ENCODE assay signal across 8 mouse cellular contexts in the genomic region with DNA sequence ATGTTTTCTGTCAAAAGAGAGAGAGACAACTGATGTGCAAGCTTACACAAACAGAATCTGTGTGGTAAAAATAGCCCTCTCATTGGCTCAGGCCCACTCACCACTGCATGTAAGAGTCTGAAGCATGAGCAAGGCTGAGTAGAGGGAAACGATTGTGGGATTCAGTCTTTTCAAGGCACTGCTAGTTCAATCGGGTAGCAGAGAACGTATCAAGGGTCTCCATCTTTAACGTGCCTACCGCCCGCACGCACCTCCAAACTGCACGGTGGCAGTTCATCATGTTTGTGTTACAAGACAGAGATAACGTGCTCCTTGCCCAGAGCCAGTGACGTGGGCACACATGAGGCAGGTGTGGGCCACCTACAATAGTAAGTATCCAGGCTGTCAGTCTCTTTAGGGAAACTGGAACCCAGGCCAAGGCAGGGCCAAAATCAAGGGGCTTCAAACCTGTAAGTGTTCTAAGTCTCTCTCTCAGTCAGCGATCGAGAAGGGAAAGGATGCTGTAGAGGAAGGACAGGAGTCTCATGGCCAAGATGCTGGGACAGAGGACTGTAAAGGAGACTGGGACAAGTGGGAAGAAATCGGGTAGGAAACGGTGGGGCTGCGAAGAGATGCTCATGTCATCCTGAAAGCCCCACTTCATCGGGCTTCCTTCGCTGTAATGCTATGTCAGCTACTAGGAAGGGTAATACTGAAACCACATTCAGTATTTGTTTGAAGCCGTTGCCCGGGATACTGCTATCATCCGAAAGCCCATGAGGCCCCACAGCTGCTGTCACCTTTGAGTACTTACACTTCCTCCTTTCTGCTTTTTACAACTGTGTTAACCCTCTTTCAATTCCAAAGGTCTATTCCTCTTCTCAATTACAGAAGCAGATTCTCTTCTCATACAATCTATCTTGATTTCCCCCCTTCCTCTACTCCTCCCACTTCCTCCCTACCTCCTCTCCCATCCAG. TPM values are rescaled to one million over a fixed set of nuclear protein-coding genes. Genes with fewer than 3 reads are reported as not detected.
DNase-seq lines count a peak whose midpoint lies in the region; ATAC-seq and TF ChIP-seq lines count a peak whose summit lies in the region.

No protein-coding gene starts in this region.

- DNase-seq in forebrain, embryonic 14.5 days (ENCODE audit: low spot score): peak; percentile 8
- DNase-seq in MEL (ENCODE audit: low read depth, low spot score): peak; percentile 91
- DNase-seq in heart, postnatal 25 days (ENCODE audit: low spot score): peak; percentile 15
- DNase-seq in Muller cell, postnatal 12 days (ENCODE audit: inconsistent ontology term): no peak
- DNase-seq in limb, embryonic 10.5 days (ENCODE audit: low spot score): no peak
- DNase-seq in adrenal gland, postnatal 25 days: no peak

- intact Hi-C loops in heart, postnatal 25 days (cut with DNase I): no loop called here

- peak; percentile 68 to 82 for TF ChIP-seq EP300 in MEL (IDR thresholded peaks at IDR 0.05; ENCODE audit: low read depth in 1 of 2, low read length in 2 of 2)

- no peak for ATAC-seq in forebrain, embryonic 14.5 days
- ATAC-seq in forebrain, embryonic 13.5 days: no peak
- ATAC-seq in midbrain, embryonic 13.5 days: 0 out of 2 replicates have a peak, but pooled peaks have one; percentile 27

- TF ChIP-seq RAD21 in MEL (IDR thresholded peaks at IDR 0.05; ENCODE audit: low read depth, low read length): no peak

- WGBS in forebrain, embryonic 14.5 days: 88% methylated on average over 20 of the region's 20 CpGs
- 89% methylated on average over 20 of the region's 20 CpGs for WGBS in forebrain, embryonic 13.5 days
- WGBS in midbrain, embryonic 13.5 days: 81% methylated on average over 20 of the region's 20 CpGs
- WGBS in limb, embryonic 10.5 days: 94% methylated on average over 20 of the region's 20 CpGs

- TF ChIP-seq POLR2A in MEL (IDR thresholded peaks at IDR 0.05; ENCODE audit: control insufficient read depth in 1 of 2, insufficient read depth in 1 of 2, low read depth in 1 of 2, low read length in 2 of 2, poor library complexity in 1 of 2): no peak

- H3K4me1 ChIP-seq in forebrain, embryonic 14.5 days (ENCODE audit: control insufficient read depth, insufficient read depth, low read length): no peaks in the 10 kb centered on the region
- H3K4me1 ChIP-seq in forebrain, embryonic 13.5 days: no peaks in the 10 kb centered on the region
- peaks cover 9 to 10% of the 10 kb centered on the region in 2 experiments for H3K4me1 ChIP-seq in MEL (ENCODE audit: control insufficient read depth in 1 of 2, insufficient read depth in 2 of 2, low read length in 2 of 2)
- no peaks in the 10 kb centered on the region for H3K4me1 ChIP-seq in midbrain, embryonic 13.5 days (replicated peaks)
- no peaks in the 10 kb centered on the region for H3K4me1 ChIP-seq in limb, embryonic 10.5 days

- H3K27ac ChIP-seq in forebrain, embryonic 14.5 days (ENCODE audit: low read depth, low read length): no peak overlapping the region
- H3K27ac ChIP-seq in forebrain, embryonic 13.5 days: no peak overlapping the region
- peak overlapping the region; percentile 88 for H3K27ac ChIP-seq in MEL (ENCODE audit: control insufficient read depth, low read depth, low read length)
- no peak overlapping the region for H3K27ac ChIP-seq in midbrain, embryonic 13.5 days
- no peak overlapping the region for H3K27ac ChIP-seq in limb, embryonic 10.5 days

- no peaks in the 10 kb centered on the region for H3K9me3 ChIP-seq in forebrain, embryonic 14.5 days (replicated peaks; ENCODE audit: control insufficient read depth, low read length)
- no peaks in the 10 kb centered on the region for H3K9me3 ChIP-seq in forebrain, embryonic 13.5 days (replicated peaks)
- no peaks in the 10 kb centered on the region for H3K9me3 ChIP-seq in MEL (replicated peaks; ENCODE audit: insufficient read depth, low read length)
- no peaks in the 10 kb centered on the region for H3K9me3 ChIP-seq in midbrain, embryonic 13.5 days
- no peaks in the 10 kb centered on the region for H3K9me3 ChIP-seq in limb, embryonic 10.5 days (replicated peaks)

- no peak overlapping the region for H3K4me2 ChIP-seq in forebrain, embryonic 14.5 days (ENCODE audit: low read length)
- no peak overlapping the region for H3K4me2 ChIP-seq in forebrain, embryonic 13.5 days
- H3K4me2 ChIP-seq in midbrain, embryonic 13.5 days (replicated peaks): no peak overlapping the region

- no peak overlapping the region for H3K4me3 ChIP-seq in forebrain, embryonic 14.5 days (ENCODE audit: low read depth, low read length)
- H3K4me3 ChIP-seq in forebrain, embryonic 13.5 days: no peak overlapping the region
- peak overlapping the region; percentile 36 to 42 for H3K4me3 ChIP-seq in MEL (ENCODE audit: control insufficient read depth in 1 of 2, insufficient read depth in 1 of 2, low read depth in 2 of 2, low read length in 2 of 2)
- H3K4me3 ChIP-seq in midbrain, embryonic 13.5 days (replicated peaks): no peak overlapping the region
- H3K4me3 ChIP-seq in limb, embryonic 10.5 days: no peak overlapping the region

- H3K36me3 ChIP-seq in forebrain, embryonic 14.5 days (ENCODE audit: control insufficient read depth, insufficient read depth, low read length): no peaks in the 10 kb centered on the region
- no peaks in the 10 kb centered on the region for H3K36me3 ChIP-seq in forebrain, embryonic 13.5 days (ENCODE audit: poor library complexity, severe bottlenecking)
- H3K36me3 ChIP-seq in MEL (ENCODE audit: control insufficient read depth in 1 of 2, insufficient read depth in 2 of 2, low read length in 2 of 2): peaks cover 0 to 13% of the 10 kb centered on the region in 2 experiments; a peak in 3 of 4 replicates
- H3K36me3 ChIP-seq in midbrain, embryonic 13.5 days: no peaks in the 10 kb centered on the region
- peaks cover 42% of the 10 kb centered on the region for H3K36me3 ChIP-seq in limb, embryonic 10.5 days

- H3K27me3 ChIP-seq in forebrain, embryonic 14.5 days (replicated peaks; ENCODE audit: control insufficient read depth, insufficient read depth, low read length): no peaks in the 10 kb centered on the region
- no peaks in the 10 kb centered on the region for H3K27me3 ChIP-seq in forebrain, embryonic 13.5 days
- no peaks in the 10 kb centered on the region for H3K27me3 ChIP-seq in MEL (ENCODE audit: control insufficient read depth in 1 of 2, insufficient read depth in 2 of 2, low read length in 2 of 2)
- H3K27me3 ChIP-seq in midbrain, embryonic 13.5 days: no peaks in the 10 kb centered on the region
- no peaks in the 10 kb centered on the region for H3K27me3 ChIP-seq in limb, embryonic 10.5 days (ENCODE audit: low read depth, poor library complexity, severe bottlenecking)

- no peak overlapping the region for H3K9ac ChIP-seq in forebrain, embryonic 14.5 days (ENCODE audit: low read length)
- no peak overlapping the region for H3K9ac ChIP-seq in forebrain, embryonic 13.5 days
- peak overlapping the region; percentile 39 for H3K9ac ChIP-seq in MEL (ENCODE audit: control insufficient read depth, low read depth, low read length, poor library complexity, severe bottlenecking)
- no peak overlapping the region for H3K9ac ChIP-seq in midbrain, embryonic 13.5 days (replicated peaks)

- no peaks in the 10 kb centered on the region for H3K79me2 ChIP-seq in MEL (ENCODE audit: control insufficient read depth, insufficient read depth, low read length, poor library complexity)

- no peak for TF ChIP-seq CTCF in MEL (IDR thresholded peaks at IDR 0.05 in 2 of 3, conservative IDR thresholded peaks at IDR 0.05 in 1 of 3; ENCODE audit: control insufficient read depth in 1 of 3, insufficient read depth in 1 of 3, low read depth in 2 of 3, low read length in 3 of 3, poor library complexity in 1 of 3, severe bottlenecking in 1 of 3)

TF ChIP-seq in MEL, 35 proteins besides CTCF, POLR2A, EP300 and RAD21 (continues in another document):
- TF ChIP-seq ZC3H11A (IDR thresholded peaks at IDR 0.05; ENCODE audit: low read depth, low read length) (no peak), HCFC1 (IDR thresholded peaks at IDR 0.05; ENCODE audit: low read depth, low read length) (peak; percentile 57), BHLHE40 (IDR thresholded peaks at IDR 0.05; ENCODE audit: borderline replicate concordance, low read depth, low read length) (no peak), ZMIZ1 (IDR thresholded peaks at IDR 0.05; ENCODE audit: low read depth, low read length) (no peak), SIN3A (IDR thresholded peaks at IDR 0.05; ENCODE audit: low read length) (peak; percentile 98), CHD2 (IDR thresholded peaks at IDR 0.05; ENCODE audit: low read length) (no peak), POLR2AphosphoS2 (IDR thresholded peaks at IDR 0.05; ENCODE audit: low read length) (no peak), TCF12 (IDR thresholded peaks at IDR 0.05; ENCODE audit: low read depth, low read length) (peak; percentile 57), USF2 (IDR thresholded peaks at IDR 0.05; ENCODE audit: borderline replicate concordance in 1 of 2, insufficient read depth in 1 of 2, low read depth in 1 of 2, low read length in 2 of 2) (no peak), GATA1 (IDR thresholded peaks at IDR 0.05; ENCODE audit: low read depth, low read length) (peak; percentile 53; the same call in 1 of the 2 replicates), UBTF (IDR thresholded peaks at IDR 0.05; ENCODE audit: borderline replicate concordance, insufficient read depth, low read depth, low read length) (no peak), MYB (IDR thresholded peaks at IDR 0.05; ENCODE audit: low read depth, low read length) (no peak), MAZ (IDR thresholded peaks at IDR 0.05; ENCODE audit: low read depth, low read length) (no peak), E2F4 (IDR thresholded peaks at IDR 0.05; ENCODE audit: borderline replicate concordance, low read depth, low read length) (no peak), KAT2A (conservative IDR thresholded peaks at IDR 0.05; ENCODE audit: low read depth, low read length) (no peak), MYC (IDR thresholded peaks at IDR 0.05; ENCODE audit: low read depth, low read length) (0 out of 2 replicates have a peak, but pooled peaks have one; percentile 70), ZKSCAN1 (IDR thresholded peaks at IDR 0.05; ENCODE audit: low read depth, low read length) (no peak), MAFK (IDR thresholded peaks at IDR 0.05; ENCODE audit: borderline replicate concordance, low read depth, low read length) (peak; percentile 77; the same call in 1 of the 2 replicates)

RNA-seq across cellular contexts. Expression of gene Antxr2, which starts 14.3 kb away (rescaled TPM):
- polyA plus RNA-seq in forebrain, embryonic 14.5 days (2014; fragmentation: Nextera tagmentation; extraction: Ambion mirVana): 3.4 and 3.5 TPM in 2 replicates
- polyA plus RNA-seq in forebrain, embryonic 13.5 days (2015; fragmentation: Nextera tagmentation; extraction: Ambion mirVana): 5.5 and 6.0 TPM in 2 replicates
- 3.6 and 4.3 TPM in 2 replicates for total RNA-seq in MEL (2012; rRNA removed)
- polyA plus RNA-seq in MEL (2012; ENCODE audit: insufficient read depth in 1 of 2, insufficient read length in 2 of 2, low read depth in 1 of 2, low replicate concordance in 2 of 2, missing spikeins in 1 of 2): 1 to 10 TPM in 1 of 2 experiments, not detected in 1; 5.0 TPM
- total RNA-seq in heart, postnatal 25 days (2021): 10 to 100 TPM; 69.7 to 74.9 TPM
- polyA plus RNA-seq in midbrain, embryonic 13.5 days (2015; fragmentation: Nextera tagmentation; extraction: Ambion mirVana): 4.2 and 4.5 TPM in 2 replicates
- polyA plus RNA-seq in limb, embryonic 10.5 days (2016; fragmentation: Nextera tagmentation; extraction: Ambion mirVana): 19.6 and 22.3 TPM in 2 replicates
- 36.8 and 49.5 TPM in 2 replicates for total RNA-seq in adrenal gland, postnatal 25 days (2021)

Comparison
In these comparisons a context has a peak if more than half of its experiments do, and no peak if none do; other contexts are left out.
1. DNase-seq: peak in forebrain, embryonic 14.5 days (single experiment), MEL (single experiment) and heart, postnatal 25 days (single experiment); none in Muller cell, postnatal 12 days (single experiment), limb, embryonic 10.5 days (single experiment) and adrenal gland, postnatal 25 days (single experiment).
2. H3K4me3 ChIP-seq: peak in MEL (2 of 2); none in forebrain, embryonic 14.5 days (single experiment), forebrain, embryonic 13.5 days (single experiment), midbrain, embryonic 13.5 days (single experiment) and limb, embryonic 10.5 days (single experiment).